Mouse (Mus musculus) ES-E14 (cell line): ENCODE measurements at regions not wholly inside any gene's neighbourhood (a gene's known extent, or its start where the extent isn't known, plus 50 kb on each side); places are given as distances from the start of the nearest gene placed in this dataset.

Experiments
- HCFC1 ChIP-seq: IDR thresholded peaks from 2 replicates; pipeline ENCODE4 v1.6.1; 2012; ENCODE audit warnings: low read length, inconsistent platforms, borderline replicate concordance; ENCODE audit not compliant: insufficient read depth
- ZC3H11A ChIP-seq: IDR thresholded peaks from 2 replicates; pipeline ENCODE4 v1.6.1; 2012; ENCODE audit warnings: low read depth, mild to moderate bottlenecking, inconsistent platforms, low read length, borderline replicate concordance

GRCm38 (mm10) chr2:75418689-75419088 is 240.4 kb upstream of the Hnrnpa3 start:
- TF ChIP-seq HCFC1 (no peak), ZC3H11A (no peak)
